15 mouse cellular contexts compared by ENCODE assay signal in the genomic region with DNA sequence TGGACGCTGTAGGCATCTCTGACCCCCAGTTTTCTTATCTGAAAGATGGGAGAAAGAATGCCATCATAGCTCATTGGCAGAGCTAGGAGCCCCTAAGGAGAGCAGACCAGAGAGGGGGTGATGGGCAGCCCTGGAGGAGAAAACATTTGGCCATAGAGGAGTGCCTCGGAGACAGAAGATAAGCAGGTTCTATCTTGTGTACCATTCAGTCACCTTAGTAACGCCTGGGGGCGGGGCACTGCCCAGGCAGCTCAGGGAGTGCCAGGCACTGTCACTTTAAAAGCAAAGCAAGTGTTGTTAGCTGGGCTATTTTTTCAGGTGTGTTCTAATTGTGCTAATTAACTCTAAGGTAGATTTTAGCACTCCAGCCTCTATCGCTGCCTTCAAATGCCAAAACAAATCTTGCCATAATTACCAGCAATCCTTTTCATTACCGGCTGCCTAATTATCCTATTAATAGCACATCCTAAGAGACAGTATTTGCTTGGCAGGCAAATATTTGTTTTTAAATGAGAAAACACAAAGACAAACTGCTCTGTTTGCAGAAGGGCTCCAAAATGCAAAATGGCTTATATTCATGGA.
"Had no signal": no experiment of that assay in that cellular context is flagged by ENCODE, and none has a peak within 500 bp of the region (broad histone marks: within the 10 kb centered on the region; RNA-seq: fewer than 3 reads in every experiment).

No protein-coding gene starts in this region.

- DNase-seq: kidney, adult 11 months; kidney, adult 9 months; kidney, postnatal 4 days; left cerebral cortex, postnatal 4 days; lung, adult 2 months; lung, postnatal 36 days; right cerebral cortex, postnatal 25 days; thymus, adult 18-20 months; thymus, postnatal 14 days had no signal

- H3K4me3 ChIP-seq: liver, embryonic 15.5 days; midbrain, embryonic 13.5 days; neural tube, embryonic 12.5 days had no signal

- H3K9me3 ChIP-seq: liver, embryonic 15.5 days; midbrain, embryonic 13.5 days; neural tube, embryonic 12.5 days had no signal

- H3K36me3 ChIP-seq: liver, embryonic 15.5 days; midbrain, embryonic 13.5 days; neural tube, embryonic 12.5 days had no signal

- ATAC-seq: lung, postnatal 0 days; midbrain, embryonic 13.5 days had no signal

- H3K27ac ChIP-seq: kidney, postnatal 0 days; liver, embryonic 15.5 days; midbrain, embryonic 13.5 days; neural tube, embryonic 12.5 days had no signal

- H3K9ac ChIP-seq: liver, embryonic 15.5 days; midbrain, embryonic 13.5 days; neural tube, embryonic 12.5 days had no signal

- H3K4me1 ChIP-seq: liver, embryonic 15.5 days had no signal

- H3K4me2 ChIP-seq: liver, embryonic 11.5 days; liver, embryonic 15.5 days; midbrain, embryonic 13.5 days; neural tube, embryonic 12.5 days had no signal
